ENCODE assay signal across 1 mouse cellular context in the genomic region with DNA sequence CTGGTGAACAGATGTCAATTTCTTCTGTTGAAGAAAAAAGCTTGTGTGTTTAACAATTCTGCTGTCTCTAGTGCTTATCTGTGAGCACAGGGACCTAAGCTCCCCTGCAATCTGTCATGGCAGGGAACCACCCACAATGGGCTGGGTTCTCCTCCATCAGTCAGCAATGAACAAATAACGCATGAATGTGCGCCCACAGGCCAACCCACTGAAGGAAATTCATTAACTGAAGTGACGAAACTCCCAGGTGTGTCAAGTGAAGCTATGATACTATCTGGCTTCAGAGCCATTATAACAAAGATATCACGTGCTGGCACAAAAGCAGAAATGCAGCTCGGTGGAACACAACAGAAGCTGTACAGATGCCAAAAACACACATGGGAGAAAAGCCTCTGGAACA.
TF ChIP-seq lines count a peak whose summit lies in the region.

No protein-coding gene starts in this region.

TF ChIP-seq in MEL, 35 proteins besides CTCF, POLR2A, EP300 and RAD21:
- 0 out of 2 replicates have a peak, but pooled peaks have one; percentile 11 for TF ChIP-seq NRF1 (IDR thresholded peaks at IDR 0.05; ENCODE audit: insufficient read depth, low read depth, low read length, poor library complexity, severe bottlenecking)
- TF ChIP-seq CHD1 (IDR thresholded peaks at IDR 0.05; ENCODE audit: low read depth, low read length) = no peak
- TF ChIP-seq NELFE (IDR thresholded peaks at IDR 0.05; ENCODE audit: low read depth, low read length) = 0 out of 2 replicates have a peak, but pooled peaks have one; percentile 22
- no peak for TF ChIP-seq MAZ (IDR thresholded peaks at IDR 0.05; ENCODE audit: low read depth, low read length)
- peak; percentile 81 for TF ChIP-seq USF1 (IDR thresholded peaks at IDR 0.05; ENCODE audit: low read depth, low read length)
- peak; percentile 88 for TF ChIP-seq BHLHE40 (IDR thresholded peaks at IDR 0.05; ENCODE audit: borderline replicate concordance, low read depth, low read length)
- no peak for TF ChIP-seq ZNF384 (IDR thresholded peaks at IDR 0.05; ENCODE audit: low read depth, low read length)
- TF ChIP-seq RCOR1 (IDR thresholded peaks at IDR 0.05; ENCODE audit: low read depth, low read length) = peak; percentile 60; the same call in 1 of the 2 replicates
- TF ChIP-seq E2F4 (IDR thresholded peaks at IDR 0.05; ENCODE audit: borderline replicate concordance, low read depth, low read length) = peak; percentile 28; the same call in 1 of the 2 replicates
- no peak for TF ChIP-seq UBTF (IDR thresholded peaks at IDR 0.05; ENCODE audit: borderline replicate concordance, insufficient read depth, low read depth, low read length)
- TF ChIP-seq GATA1 (IDR thresholded peaks at IDR 0.05; ENCODE audit: low read depth, low read length) = peak; percentile 72; the same call in 1 of the 2 replicates
- peak; percentile 76 for TF ChIP-seq TCF12 (IDR thresholded peaks at IDR 0.05; ENCODE audit: low read depth, low read length)
- peak; percentile 59 for TF ChIP-seq MYC (IDR thresholded peaks at IDR 0.05; ENCODE audit: low read depth, low read length)
- TF ChIP-seq TAL1 (IDR thresholded peaks at IDR 0.05; ENCODE audit: low read length) = peak; percentile 67
- TF ChIP-seq POLR2AphosphoS5 (IDR thresholded peaks at IDR 0.05; ENCODE audit: borderline replicate concordance, low read depth, low read length) = no peak
- TF ChIP-seq HCFC1 (IDR thresholded peaks at IDR 0.05; ENCODE audit: low read depth, low read length) = peak; percentile 33; the same call in 1 of the 2 replicates
- peak; percentile 79 for TF ChIP-seq MXI1 (IDR thresholded peaks at IDR 0.05; ENCODE audit: low read depth, low read length)
- TF ChIP-seq MAX (IDR thresholded peaks at IDR 0.05; ENCODE audit: low read length) = peak; percentile 81
- TF ChIP-seq ETS1 (IDR thresholded peaks at IDR 0.05; ENCODE audit: low read depth, low read length) = peak; percentile 72
- TF ChIP-seq SIN3A (IDR thresholded peaks at IDR 0.05; ENCODE audit: low read length) = peak; percentile 83; the same call in 1 of the 2 replicates
